Mouse (Mus musculus) left cerebral cortex, adult 8-10 months (tissue): ENCODE measurements around the gene Malsu1. TPM values are rescaled to one million over a fixed set of nuclear protein-coding genes. Genes with fewer than 3 reads are reported as not detected.

Source experiments
- total RNA-seq, 4 experiments: library from RNA; stranded (reverse); gene quantifications; 2 replicates each; pipeline ENCODE4 v1.2.4; 2022

Malsu1 gene
- total RNA-seq, 4 experiments from 2014 or later: 26.3 to 30.5 (median 28.1) TPM

Other genes starting within 250 kb of the Malsu1 start
- gene Tmem176a, start 232.9 kb upstream of the Malsu1 start, total RNA-seq: 10 to 100 TPM; 28.8 to 63.0 (median 40.9) TPM
- gene Tmem176b, start 232.3 kb upstream of the Malsu1 start, total RNA-seq: 10 to 100 TPM; 48.3 to 96.9 (median 67.8) TPM
- not detected for gene Aoc1, start 200.9 kb upstream of the Malsu1 start, total RNA-seq
- gene 1600015I10Rik, start 143.9 kb upstream of the Malsu1 start, total RNA-seq: not detected
- not detected for gene Doxl2, start 98.8 kb upstream of the Malsu1 start, total RNA-seq
- not detected for gene Svs1, start 86.9 kb upstream of the Malsu1 start, total RNA-seq
- 10 to 100 TPM in 1 of 4 experiments, 1 to 10 TPM in 3; 2.5 to 25.6 (median 6.0) TPM for gene Gpnmb, start 37.2 kb upstream of the Malsu1 start, total RNA-seq
- gene Igf2bp3, start 141.2 kb downstream of the Malsu1 start, total RNA-seq: not detected
- gene Tra2a, start 190.2 kb downstream of the Malsu1 start, total RNA-seq: 10 to 100 TPM; 45.2 to 57.3 (median 55.6) TPM
- 10 to 100 TPM in 1 of 4 experiments, 1 to 10 TPM in 3; 7.9 to 10.0 (median 9.0) TPM for gene Ccdc126, start 245.5 kb downstream of the Malsu1 start, total RNA-seq